Mouse (Mus musculus) natural killer cell, adult 2 months (primary cell): ENCODE data around the gene Klhl11.

Experiments used
- DNase-seq, 2 experiments: peaks; one replicate each; pipeline ENCODE4 v3.0.0; 2022; ENCODE audit warnings: low spot score in 2 of 2

Gene Klhl11

DNA sequence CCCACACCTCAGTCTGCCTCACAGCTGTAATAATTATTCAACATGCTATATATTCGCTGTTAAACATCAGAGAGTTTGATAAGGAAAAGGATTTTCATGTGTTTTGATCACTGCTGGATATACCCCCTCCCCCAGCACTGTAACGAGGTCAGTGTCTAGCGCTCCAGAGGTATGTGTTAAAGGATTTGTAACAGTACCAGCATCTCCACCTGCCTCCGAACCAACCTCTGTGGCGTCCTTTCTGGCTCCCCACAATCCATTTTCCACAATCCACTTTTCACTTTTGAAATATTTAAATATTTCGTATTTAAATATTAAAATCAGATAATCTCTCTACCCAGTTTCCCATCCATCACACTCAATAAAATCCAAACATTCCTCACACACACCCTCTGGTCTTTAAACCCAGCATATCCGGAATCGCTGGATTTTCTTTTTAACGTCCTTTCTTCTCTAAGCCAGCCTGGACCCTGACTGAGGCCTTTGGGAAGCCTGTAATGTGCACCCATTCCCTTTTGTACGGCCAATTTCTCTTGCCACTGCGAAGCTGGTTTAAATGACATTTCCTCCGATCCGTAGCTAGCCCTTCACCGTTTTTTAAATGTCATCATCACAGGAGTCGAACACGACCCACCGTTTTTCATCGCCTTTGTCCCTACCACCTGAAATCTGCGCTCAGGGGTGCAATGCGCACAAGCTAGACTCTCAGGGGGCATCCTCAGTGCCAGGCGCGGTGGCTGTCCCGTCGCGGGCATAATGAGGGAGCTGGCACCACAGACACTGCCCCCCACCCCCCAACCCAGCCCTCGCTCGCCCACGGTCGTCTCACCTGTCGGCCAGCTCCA is 967 bp downstream of the Klhl11 start:
- no peak for DNase-seq

DNA sequence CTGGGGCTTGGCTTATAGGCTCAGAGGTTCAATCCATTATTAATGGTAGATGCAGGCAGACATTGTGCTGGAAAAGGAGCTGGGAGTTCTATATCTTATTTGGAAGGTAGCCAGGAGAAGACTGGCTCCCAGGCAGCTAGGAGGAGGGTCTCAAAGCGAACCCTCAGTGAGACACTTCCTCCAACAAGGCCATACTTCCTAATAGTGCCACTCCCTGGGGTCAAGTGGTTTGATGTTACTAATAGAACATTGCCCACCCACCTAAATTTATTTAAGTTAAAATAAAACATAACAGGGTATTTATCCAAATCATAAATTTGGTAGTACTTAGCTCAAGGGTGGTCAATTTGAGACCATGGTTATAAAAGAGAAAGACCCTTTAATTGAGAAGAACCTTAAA is 6.7 kb downstream of the Klhl11 start:
- no peak for DNase-seq

DNA sequence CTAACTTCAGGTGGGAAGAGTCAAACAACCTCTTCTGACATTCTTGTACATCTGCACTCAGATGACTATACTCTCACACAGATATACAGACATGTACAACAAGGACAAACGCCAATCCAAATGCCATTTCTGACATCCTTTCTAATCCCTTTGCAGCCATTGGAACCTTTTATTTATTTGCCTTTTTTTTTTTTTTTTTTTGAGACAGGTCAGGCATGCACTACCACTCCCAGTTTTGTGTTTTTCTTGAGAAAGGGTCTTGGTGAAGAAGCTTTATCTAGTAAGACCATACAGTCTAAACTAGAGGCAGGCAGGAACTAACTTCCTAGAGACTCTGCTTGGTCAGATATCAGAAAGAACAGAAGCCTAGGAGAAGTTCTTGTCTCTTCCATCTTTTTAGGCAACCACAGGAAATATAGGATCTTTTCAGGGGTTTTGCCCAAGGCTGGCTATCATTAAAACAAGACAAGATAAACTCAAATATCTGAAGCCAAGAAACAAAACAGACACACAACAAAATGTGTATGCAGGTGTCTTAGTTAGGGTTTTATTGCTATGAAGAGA is 7.2 kb downstream of the Klhl11 start:
- DNase-seq = no peak

DNA sequence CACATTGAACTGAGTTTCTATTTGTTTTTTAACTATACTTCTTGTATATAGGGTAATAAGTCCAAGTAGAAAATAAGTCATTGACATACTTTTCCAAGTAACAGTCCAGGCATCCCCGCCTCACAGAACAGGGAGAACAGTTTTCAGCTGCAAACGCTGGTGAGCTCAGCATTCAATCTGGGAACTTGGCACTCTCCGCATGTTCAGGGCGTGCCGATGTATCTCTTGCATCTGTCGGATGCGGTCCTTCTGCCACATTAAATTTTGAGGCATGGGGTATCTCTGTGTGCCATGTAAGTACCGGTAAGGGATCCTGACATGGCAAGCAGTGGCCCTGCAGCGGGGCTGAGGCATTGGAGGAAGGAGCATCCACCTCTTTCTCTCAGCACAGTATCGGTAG is 9.8 kb downstream of the Klhl11 start:
- no peak for DNase-seq

DNA sequence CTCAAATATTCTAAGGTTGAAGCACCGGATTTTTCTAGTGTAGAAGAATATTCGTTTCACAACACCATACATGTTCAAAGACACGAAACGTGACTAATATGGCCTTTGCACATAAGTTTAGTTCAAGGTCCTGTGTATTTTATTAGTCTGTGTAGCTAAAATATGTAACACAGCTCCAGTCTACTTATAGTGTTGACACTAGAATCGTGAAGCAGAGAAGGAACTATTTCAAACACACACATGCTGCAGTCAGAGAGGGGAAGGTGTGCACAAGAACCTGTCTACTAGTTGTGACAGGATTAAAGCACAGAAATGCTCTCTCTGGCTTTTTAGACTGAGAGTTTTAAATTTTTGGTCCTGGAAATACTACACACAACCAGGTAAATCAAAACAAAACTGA is 14.8 kb downstream of the Klhl11 start:
- no peak for DNase-seq

DNA sequence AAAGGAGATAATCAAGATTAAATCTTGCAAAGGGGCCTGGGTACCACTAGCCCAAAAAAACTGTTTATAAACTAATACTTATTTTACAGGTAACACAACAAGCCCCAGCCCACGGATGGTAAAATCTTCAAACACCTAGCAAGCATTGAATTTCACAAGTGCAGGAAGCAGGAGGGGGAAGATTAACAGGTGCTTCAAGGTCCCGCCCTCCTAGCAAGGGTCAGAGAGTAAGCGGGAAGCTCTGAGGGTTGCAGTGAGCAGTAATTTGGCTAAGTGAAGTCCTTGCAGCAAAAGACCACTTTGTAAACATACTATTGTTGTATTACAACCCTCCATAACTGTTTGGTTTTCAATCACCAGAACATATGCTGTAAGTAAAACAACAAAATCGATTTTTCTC is 15.3 kb downstream of the Klhl11 start:
- no peak for DNase-seq

DNA sequence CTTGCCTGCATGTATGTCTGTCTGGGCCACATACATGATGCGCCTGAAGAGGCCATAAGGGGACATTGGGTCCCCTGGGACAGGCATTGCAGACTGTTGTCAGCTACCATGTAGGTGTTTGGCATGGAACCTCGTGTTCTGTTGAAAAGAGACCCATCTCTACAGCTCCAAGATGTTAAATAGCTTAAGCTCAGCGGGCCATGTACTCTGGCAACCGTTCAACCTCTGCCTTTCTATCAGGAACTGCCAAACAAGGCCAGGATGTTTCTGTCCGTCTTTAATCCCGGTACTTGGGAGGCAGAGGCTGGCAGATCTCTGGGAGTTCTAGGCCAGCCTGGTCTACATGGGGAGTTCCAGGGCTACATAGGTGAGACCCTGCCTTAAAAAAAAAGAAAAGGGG is 29.9 kb downstream of the Klhl11 start:
- no peak for DNase-seq

DNA sequence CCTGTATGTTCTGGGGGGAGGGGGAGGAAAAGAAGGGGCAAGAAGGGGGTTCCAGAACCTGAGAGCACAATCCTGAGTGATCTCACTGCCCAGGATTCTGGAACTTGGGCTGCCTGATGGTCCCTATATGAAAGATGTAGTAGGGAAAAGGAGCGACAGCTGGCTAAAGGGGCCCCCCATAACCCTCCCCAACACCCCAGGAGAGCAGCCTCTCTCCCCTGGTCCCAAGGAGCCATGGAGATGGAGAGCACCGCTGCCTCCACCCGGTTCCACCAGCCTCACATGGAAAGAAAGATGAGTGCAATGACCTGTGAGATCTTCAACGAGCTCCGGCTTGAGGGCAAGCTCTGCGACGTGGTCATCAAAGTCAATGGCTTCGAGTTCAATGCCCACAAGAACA is 30.7 kb downstream of the Klhl11 start, which contains the start of the genes Nt5c3b and Klhl10:
Nt5c3b (minus strand) TSS at position 12 of the 400 bp plus-strand sequence.
Klhl10 (plus strand) TSS at position 121 of the 400 bp plus-strand sequence.
- DNase-seq = no peak

DNA sequence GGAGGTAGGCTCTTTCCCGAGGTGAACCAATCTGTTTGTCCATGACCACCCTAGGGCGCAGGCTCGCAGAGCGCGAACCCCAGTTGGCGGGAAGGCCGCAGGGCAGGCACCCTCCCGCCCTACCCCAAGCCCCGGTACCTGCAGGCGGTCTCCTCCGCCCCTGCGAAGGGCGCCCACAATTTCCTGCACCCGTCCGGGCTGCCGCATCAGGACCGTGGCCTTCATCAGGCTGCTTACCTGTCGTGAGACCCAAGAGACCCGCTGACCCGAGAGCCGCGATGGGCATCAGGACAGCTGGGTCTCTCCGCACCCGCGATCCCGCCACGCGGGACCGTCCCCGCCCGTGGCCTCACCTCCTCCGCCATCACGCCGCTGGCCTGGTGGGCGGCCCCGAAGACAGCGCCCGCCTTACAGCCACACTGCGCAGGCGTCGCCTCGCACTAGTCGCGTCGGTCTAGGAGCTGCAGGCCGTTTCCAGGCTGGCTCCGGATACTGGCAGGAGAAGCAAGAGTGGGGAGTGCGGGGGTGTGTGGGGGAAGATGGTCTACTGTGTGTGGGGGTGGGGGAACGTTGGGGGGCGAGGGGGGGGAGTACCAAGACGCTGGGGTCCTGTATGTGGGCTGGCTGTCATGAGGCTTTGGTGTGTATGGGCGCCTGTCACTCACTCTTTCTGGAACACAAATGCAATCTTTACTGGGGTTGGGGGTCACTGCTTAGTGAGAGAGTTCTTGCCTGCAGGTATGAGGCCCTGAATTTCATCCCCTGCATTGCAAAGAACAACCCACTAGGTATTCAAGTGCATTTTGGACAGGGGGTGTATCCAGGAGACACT is 31.6 kb downstream of the Klhl11 start:
- peak; percentile 71 to 74 for DNase-seq

DNA sequence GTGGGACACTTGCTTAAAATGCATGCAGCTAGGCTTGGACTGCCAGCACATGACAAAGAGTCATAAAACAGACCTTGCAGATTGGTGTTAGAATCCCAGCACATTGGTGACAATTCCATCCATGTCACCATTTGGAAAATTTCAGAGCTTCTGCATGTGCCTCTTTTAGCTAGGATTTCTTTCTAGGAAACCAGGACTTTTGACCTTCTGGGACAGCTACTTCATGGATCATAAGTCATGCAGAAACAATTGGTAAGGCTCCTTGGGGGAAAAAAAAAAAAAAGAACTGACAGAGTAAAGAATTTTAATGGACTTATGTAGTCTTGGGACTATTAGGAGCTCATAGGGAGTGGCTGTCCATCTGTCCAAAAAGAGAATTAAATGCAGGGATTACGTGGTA is 34.6 kb downstream of the Klhl11 start:
- no peak for DNase-seq

DNA sequence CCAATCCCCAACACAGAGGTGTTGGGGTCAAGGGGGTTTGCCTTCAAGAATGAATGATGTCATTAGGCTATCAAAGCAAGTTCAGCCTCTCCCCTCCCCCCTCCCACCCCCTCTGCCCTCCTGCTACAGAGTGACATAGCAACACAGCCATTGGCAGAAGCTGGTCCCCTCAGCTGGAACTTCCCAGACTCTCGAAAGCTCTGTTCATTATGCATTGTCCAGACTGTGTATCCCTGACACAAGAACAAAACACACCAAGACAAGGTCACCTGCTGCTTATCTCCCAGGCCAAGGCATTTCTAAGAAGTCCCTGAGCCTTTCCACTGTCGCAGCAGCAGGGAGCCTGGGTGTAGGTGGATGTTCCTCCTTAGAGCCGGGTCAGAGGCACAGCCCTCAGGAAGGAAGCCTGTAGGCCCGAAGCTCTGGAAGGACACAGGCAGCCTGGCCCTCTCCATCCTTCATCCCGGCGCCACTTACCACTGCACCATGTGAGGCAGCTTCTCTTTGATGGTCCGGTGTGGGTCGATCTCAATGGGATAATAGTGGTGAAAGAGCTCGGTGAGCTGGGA is 36.8 kb downstream of the Klhl11 start:
- DNase-seq = no peak

DNA sequence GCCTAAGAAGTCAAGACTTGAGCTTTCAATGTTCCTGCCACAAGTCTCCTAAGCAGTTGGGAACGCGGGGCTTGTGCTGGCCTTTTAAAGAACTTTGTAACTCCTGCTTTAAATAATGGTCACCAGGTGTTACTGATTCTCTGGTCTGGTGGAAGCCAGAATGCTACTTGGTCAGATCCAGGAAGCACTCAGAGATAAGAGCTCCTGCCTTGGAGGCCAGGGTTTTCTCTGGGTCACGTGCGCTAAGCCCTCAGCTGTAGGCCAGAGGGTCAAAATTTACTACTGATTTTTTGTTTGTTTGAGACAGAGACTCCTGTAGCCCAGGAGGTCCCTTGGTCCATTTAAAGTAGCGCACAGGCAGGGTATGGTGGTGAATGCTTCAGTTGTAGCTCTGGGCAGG is 40.5 kb downstream of the Klhl11 start:
- DNase-seq = no peak

DNA sequence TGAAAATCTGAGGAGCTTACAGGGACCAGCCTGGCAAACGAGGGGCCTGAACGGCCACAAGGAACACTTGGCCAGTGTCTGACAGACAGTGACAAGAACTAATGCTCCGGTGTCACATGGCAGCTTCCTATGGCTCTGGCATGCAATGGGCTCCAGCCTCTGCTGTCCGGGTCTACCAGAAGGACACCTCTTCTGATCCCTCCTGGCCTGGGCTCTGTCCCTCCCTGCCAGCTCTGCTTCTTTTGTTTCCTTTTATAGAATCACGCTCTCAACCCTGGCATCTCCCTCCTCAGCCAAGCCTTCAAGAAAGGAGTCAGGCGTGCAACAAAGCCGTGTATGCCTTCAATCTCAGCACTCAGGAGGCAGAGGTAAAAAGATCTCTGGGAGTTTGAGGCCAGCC is 42.5 kb downstream of the Klhl11 start:
- no peak for DNase-seq

DNA sequence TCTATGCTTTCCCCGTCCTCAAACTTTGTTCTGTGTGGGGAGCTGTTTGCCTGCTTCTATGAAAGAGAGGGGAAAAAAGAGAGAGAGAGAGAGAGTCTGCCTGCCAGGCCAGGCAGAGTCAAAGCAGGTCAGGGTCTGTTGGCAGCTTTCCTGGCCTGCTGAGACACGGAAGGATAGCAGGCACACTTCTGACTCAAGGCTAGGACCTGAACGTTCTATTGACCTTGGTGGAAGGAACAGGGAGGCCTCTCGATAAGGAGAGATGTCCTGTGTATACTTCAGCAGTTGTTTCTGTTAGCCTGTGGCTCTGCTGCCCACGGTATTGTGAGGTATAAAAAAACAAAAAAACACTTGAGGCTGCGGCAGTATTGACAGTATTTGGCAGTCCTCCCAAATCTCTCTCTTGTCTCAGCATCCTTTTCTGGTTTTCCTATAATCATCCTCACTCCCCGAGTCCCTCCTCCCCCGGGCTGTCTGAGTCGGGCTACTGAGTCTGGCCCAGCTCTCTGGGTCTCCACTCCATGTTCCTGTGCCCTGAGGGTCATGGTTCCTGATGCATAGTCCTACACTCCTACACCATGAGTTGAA is 43.8 kb downstream of the Klhl11 start:
- DNase-seq = no peak

DNA sequence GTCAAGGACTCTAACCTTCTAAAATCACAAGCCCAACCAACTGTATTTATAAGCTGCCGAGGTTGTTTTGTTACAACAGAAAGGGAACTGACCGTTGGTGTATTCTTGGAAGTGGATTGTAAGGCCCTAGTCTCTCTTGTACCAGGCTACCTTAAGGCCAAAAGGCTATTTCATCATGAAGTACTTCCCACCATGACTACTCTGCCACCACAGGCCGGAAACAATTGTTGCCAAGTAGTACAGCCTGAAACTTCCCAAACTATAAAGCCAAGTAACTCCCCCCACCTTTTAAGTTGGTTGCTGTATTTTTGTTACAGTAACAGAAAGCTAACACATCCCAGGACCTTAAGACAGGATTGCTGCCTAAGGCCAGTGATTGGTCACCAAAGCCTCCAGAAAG is 45.7 kb downstream of the Klhl11 start:
- no peak for DNase-seq

DNA sequence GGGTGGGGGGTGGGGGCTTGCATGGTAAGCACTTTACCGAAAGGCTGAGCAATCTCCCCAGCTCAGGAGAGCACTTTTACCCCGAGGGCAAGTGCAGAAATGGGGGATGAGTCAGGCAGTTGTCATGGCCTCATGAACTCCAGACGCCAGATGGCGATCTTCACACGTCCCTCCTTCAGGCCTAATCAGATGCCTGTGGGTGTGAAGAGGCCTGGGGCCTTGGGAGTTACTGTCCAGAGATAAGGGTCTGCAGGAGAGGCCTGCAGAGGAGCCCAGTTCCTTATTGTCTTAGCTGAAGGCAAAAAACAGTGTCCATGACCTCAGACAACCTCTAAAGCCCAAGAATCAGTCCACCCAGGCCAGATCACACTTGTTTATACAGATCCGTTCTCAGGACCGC is 46.7 kb downstream of the Klhl11 start:
- DNase-seq = peak; percentile 46 to 61

DNA sequence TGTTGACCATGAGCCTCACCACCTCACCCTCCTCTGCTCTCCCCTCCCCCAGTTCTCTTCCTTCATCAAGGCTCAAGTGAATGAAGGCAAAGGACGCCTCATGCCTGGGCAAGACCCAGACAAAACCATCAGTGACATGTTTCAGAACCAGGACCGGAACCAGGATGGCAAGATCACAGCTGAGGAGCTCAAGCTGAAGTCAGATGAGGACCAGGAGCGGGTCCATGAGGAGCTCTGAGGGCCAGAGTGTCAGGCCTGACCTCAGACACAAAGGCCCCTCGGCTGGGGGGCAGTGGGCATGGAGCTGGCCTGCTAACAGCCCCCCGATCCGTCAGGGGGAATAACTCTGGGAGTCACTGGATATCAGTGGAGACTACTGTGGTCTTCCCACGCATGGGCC is 48.7 kb downstream of the Klhl11 start:
- DNase-seq = no peak

DNA sequence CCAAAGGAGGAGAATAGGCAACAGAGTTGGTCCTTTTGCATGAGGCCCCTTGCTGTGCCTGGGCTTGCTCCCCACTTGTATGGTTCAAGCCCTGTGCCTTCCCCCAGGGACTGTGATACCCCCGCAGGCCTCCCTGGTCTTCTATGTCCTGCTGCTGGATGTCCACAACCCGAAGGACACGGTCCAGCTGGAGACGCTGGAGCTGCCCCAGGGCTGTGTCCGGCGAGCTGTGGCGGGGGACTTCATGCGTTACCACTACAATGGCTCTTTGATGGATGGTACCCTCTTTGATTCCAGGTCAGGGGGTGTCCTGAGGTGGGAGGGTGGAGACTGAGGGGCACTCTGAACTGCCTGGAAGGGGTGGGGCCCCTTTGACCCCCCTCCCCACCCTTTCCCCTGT is 51.0 kb downstream of the Klhl11 start:
- DNase-seq = no peak

DNA sequence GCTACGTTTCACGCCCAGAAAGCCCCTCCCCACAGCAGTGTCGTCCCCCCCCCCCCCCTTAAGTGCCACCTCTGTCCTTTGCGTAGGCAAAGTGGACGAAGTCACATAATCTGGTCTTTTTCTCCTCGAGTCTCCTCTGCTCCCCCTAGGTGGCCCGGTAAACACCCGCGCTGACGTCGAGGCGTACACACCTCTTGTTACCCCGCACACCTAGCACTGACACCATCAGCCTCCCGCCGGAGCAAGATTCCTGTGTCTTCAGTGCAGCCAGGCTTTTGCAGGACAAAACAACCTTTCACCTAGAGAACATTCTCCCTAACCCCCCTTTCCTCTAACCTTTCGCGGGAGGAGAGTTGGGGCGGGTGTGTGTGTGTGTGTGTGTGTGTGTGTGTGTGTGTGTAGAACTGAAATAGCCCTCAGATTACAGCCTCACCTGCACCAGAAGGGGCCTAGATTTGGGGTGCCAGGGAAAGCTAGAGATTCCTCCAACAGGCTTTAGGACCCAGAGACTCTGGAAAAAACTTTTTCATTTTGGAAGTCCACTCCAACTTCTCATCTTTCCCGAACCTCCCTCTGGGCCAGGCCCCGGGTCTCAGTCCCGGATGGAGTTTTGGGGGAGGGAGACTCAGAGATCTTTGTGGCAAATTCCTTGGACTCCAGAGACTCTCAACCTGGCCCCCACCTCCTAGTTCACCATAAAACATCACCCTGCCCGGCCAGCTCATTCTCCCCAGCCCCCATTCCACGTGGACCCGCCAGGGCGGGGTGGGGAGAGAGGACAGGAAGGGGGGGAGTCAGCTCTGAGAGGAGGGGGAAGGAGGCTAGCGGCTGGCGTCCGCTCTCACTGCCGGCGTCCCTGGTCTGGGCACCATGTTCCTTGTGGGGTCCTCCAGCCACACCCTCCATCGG is 57.4 kb downstream of the Klhl11 start, which contains the start of gene Fkbp10:
Fkbp10 (plus strand) TSS at position 784 of the 909 bp plus-strand sequence.
- peak in 1 of 2 experiments; percentile 26 for DNase-seq

DNA sequence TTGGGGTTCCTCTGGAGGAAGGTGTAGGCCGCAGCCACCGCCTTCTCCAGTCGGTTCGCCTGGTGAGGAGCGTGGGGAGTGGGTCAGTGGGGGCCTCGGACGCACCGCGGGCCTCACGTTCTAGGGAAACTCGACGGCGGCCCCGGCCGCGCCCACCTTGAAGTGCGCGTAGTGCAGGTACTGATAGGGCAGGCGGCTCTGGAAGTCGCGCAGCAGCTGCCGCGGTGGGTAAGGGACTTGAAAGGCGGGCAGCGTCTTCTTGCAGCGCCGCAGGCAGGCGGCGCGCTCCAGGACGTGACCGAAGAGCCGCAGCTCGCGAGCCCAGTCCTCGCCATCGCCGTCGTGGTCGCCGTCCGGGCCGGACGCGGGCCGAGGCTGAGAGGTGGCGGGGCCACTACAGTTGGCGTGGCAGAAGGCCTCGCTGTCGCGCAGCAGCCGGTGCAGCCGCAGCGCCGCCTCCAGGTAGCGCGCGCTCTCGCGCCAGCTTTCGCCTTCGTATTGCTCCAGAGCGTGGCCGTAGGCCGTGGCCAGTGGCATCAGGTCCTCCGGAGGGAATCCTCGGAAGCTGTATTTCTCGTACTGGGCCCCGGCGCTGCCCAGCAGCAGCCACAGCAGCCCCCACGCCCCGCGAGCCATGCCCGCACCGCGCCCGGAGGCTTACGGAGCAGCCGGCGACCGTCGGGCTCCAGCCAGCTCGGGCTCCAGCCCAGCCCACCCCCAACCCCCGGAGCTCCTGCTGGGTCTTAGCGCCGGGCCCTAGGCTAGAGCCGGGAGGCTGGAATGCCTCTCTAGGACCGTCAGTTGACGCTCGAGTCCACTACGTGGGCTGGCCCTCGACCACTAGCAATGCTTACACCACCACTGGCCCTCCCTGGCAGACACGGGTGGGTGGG is 58.3 kb downstream of the Klhl11 start, which contains the start of gene P3h4:
P3h4 (minus strand) TSS at position 816 of the 893 bp plus-strand sequence.
- peak; percentile 61 for DNase-seq
